ENCODE assay signal across 24 mouse cellular contexts in genomic region chr1:63057849-63058248, GRCm38 (mm10). TPM values are rescaled to one million over a fixed set of nuclear protein-coding genes. Genes with fewer than 3 reads are reported as not detected.
DNase-seq lines count a peak whose midpoint lies in the region; ATAC-seq and TF ChIP-seq lines count a peak whose summit lies in the region.
"Had no signal": no experiment of that assay in that cellular context is flagged by ENCODE, and none has a peak within 500 bp of the region (broad histone marks: within the 10 kb centered on the region; RNA-seq: fewer than 3 reads in every experiment).

No protein-coding gene starts in this region.

- no peaks in the 10 kb centered on the region for H3K9me3 ChIP-seq in hindbrain, postnatal 0 days (ENCODE audit: low read length)
- H3K9me3 ChIP-seq in hindbrain, embryonic 11.5 days (ENCODE audit: control insufficient read depth, low read length): no peaks in the 10 kb centered on the region
- H3K9me3 ChIP-seq: embryonic facial prominence, embryonic 12.5 days; forebrain, embryonic 10.5 days; heart, embryonic 13.5 days; hindbrain, embryonic 13.5 days had no signal

- peak; percentile 45; the same call in 1 of the 2 replicates for ATAC-seq in hindbrain, postnatal 0 days
- ATAC-seq in hindbrain, embryonic 11.5 days (ENCODE audit: low FRiP score): no peak
- ATAC-seq: CD4-positive, CD25-positive, alpha-beta regulatory T cell, adult 4 months; forebrain, embryonic 14.5 days; intestine, embryonic 16.5 days; Patski had no signal

- no peaks in the 10 kb centered on the region for H3K27me3 ChIP-seq in hindbrain, postnatal 0 days (ENCODE audit: insufficient read depth, low read length)
- H3K27me3 ChIP-seq in hindbrain, embryonic 11.5 days (ENCODE audit: control insufficient read depth, insufficient read depth, low read length): no peaks in the 10 kb centered on the region
- H3K27me3 ChIP-seq: embryonic facial prominence, embryonic 12.5 days; heart, embryonic 13.5 days; hindbrain, embryonic 13.5 days; Patski had no signal

- peaks cover 4% of the 10 kb centered on the region; the same call in 1 of the 2 replicates for H3K4me1 ChIP-seq in hindbrain, postnatal 0 days (ENCODE audit: insufficient read depth, low read length)
- no peaks in the 10 kb centered on the region for H3K4me1 ChIP-seq in hindbrain, embryonic 11.5 days (replicated peaks; ENCODE audit: control insufficient read depth, insufficient read depth, low read length)
- H3K4me1 ChIP-seq: embryonic facial prominence, embryonic 12.5 days; forebrain, embryonic 10.5 days had no signal

- peak; percentile 30 to 42 for DNase-seq in cerebellum, postnatal 10 days
- no peak for DNase-seq in cerebellum, postnatal 4 days (ENCODE audit: low spot score in 2 of 2)
- no peak for DNase-seq in hindbrain, postnatal 0 days (ENCODE audit: low spot score)
- no peak for DNase-seq in hindbrain, embryonic 11.5 days (ENCODE audit: low spot score)
- peak; percentile 70 for DNase-seq in ZHBTc4 (ENCODE audit: low read depth, low spot score)
- peak; percentile 10 for DNase-seq in retina, postnatal 1 day
- DNase-seq in gastrocnemius, postnatal 25 days: no peak
- no peak for DNase-seq in thymus, postnatal 25 days
- DNase-seq: adrenal gland, postnatal 14 days; B cell, adult 2 months; cerebellum, adult 18-20 months; cerebellum, adult 9-11 months; embryo, embryonic 11 days; gastrocnemius, postnatal 10 days; heart, postnatal 36 days; kidney, adult 2 months had no signal

- TF ChIP-seq CTCF in hindbrain, postnatal 0 days (IDR thresholded peaks at IDR 0.05; ENCODE audit: low read depth): no peak

- no peak overlapping the region for H3K27ac ChIP-seq in hindbrain, postnatal 0 days
- no peak overlapping the region for H3K27ac ChIP-seq in hindbrain, embryonic 11.5 days (ENCODE audit: low read depth, low read length)
- H3K27ac ChIP-seq: embryonic facial prominence, embryonic 12.5 days; forebrain, embryonic 10.5 days; heart, embryonic 13.5 days; hindbrain, embryonic 13.5 days had no signal

- no peak overlapping the region for H3K4me2 ChIP-seq in hindbrain, postnatal 0 days (ENCODE audit: low read depth, low read length)
- no peak overlapping the region for H3K4me2 ChIP-seq in hindbrain, embryonic 11.5 days (replicated peaks; ENCODE audit: low read depth, low read length)
- H3K4me2 ChIP-seq: embryonic facial prominence, embryonic 12.5 days; heart, embryonic 13.5 days; hindbrain, embryonic 13.5 days had no signal

- WGBS in hindbrain, postnatal 0 days: 75% methylated on average over 11 of the region's 11 CpGs
- WGBS in hindbrain, embryonic 11.5 days: 92% methylated on average over 11 of the region's 11 CpGs

- H3K36me3 ChIP-seq in hindbrain, postnatal 0 days (ENCODE audit: insufficient read depth, low read length): peaks cover 38% of the 10 kb centered on the region
- H3K36me3 ChIP-seq in hindbrain, embryonic 11.5 days (ENCODE audit: control insufficient read depth, insufficient read depth, low read length): 0 out of 2 replicates have a peak, but pooled peaks cover 13% of the 10 kb centered on the region

- no peak overlapping the region for H3K4me3 ChIP-seq in hindbrain, postnatal 0 days (ENCODE audit: low read length)
- H3K4me3 ChIP-seq in hindbrain, embryonic 11.5 days (ENCODE audit: low read depth, low read length): no peak overlapping the region
- H3K4me3 ChIP-seq: embryonic facial prominence, embryonic 12.5 days; forebrain, embryonic 10.5 days; heart, embryonic 13.5 days; hindbrain, embryonic 13.5 days had no signal

- H3K9ac ChIP-seq in hindbrain, postnatal 0 days (replicated peaks; ENCODE audit: low read length): no peak overlapping the region
- no peak overlapping the region for H3K9ac ChIP-seq in hindbrain, embryonic 11.5 days (ENCODE audit: low read depth, low read length)
- H3K9ac ChIP-seq: embryonic facial prominence, embryonic 12.5 days; heart, embryonic 13.5 days; hindbrain, embryonic 13.5 days had no signal

RNA-seq across cellular contexts. Expression of gene Ino80d, which starts 56.6 kb away (rescaled TPM):
- 10.4 and 11.2 TPM in 2 replicates for total RNA-seq in hindbrain, postnatal 0 days (2014; rRNA removed)
- 7.7 and 9.2 TPM in 2 replicates for polyA plus RNA-seq in hindbrain, postnatal 0 days (2015; fragmentation: Nextera tagmentation; extraction: Ambion mirVana)
- polyA plus RNA-seq in hindbrain, embryonic 11.5 days (2014; fragmentation: Nextera tagmentation; extraction: Ambion mirVana): 10.5 and 16.8 TPM in 2 replicates
- 10 to 100 TPM; 11.3 to 13.3 TPM for total RNA-seq in gastrocnemius, postnatal 25 days (2021)

Comparison
In these comparisons a context has a peak if more than half of its experiments do, and no peak if none do; other contexts are left out.
1. DNase-seq: peak in cerebellum, postnatal 10 days (2 of 2), ZHBTc4 (single experiment) and retina, postnatal 1 day (single experiment); none in cerebellum, postnatal 4 days (0 of 2), hindbrain, postnatal 0 days (single experiment), hindbrain, embryonic 11.5 days (single experiment), gastrocnemius, postnatal 25 days (single experiment) and thymus, postnatal 25 days (single experiment).